Mouse (Mus musculus): ENCODE measurements around the gene Cntrob. TPM values are rescaled to one million over a fixed set of nuclear protein-coding genes. Genes with fewer than 3 reads are reported as not detected.
A peak's percentile ranks its signal among the peaks of the same experiment; 100 is the strongest.

The Cntrob gene
- total RNA-seq, 2 experiments from 2014 or later: 17.4 to 17.8 TPM

DNA sequence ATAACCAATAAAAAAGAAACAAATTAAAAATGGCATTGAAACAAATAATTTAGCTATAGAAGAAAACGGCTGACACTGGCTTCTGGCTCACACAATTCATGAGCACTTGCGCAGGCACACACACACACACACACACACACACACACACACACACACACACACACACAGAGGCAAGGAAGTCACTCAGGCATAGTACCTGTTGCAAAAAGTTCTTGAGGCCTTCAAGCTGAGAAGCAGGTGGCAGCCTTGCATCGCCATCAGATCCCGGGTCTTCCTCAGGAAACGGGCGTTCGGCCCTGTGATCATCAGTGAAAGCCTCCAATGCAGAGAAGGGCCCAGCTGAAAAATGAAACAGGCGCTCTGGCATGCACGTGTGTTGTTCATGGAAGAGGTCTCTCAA is 18.3 kb downstream of the Cntrob start:
- no peak for DNase-seq (ENCODE audit: low spot score in 2 of 2)

DNA sequence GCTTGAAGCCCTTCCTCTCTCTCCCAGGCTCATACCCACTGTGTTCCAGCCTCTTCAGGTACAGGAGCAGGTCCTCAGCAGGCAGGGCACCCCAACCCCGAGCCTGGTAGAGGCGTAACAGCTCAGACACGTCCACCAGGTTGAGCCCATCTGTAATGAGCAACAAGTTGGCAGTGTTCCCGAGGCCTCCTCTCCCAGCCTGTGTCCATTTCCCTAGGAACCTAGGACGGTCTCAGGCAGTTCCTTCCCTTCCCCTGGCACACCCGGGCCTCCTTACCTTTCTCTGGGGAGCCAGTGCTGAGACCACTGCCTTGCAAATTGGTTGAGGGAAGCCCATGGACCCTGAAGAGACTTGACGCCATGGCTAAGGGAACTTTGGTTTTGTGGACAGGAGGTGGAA is 20.8 kb downstream of the Cntrob start:
- no peak for DNase-seq (ENCODE audit: low spot score in 2 of 2)

DNA sequence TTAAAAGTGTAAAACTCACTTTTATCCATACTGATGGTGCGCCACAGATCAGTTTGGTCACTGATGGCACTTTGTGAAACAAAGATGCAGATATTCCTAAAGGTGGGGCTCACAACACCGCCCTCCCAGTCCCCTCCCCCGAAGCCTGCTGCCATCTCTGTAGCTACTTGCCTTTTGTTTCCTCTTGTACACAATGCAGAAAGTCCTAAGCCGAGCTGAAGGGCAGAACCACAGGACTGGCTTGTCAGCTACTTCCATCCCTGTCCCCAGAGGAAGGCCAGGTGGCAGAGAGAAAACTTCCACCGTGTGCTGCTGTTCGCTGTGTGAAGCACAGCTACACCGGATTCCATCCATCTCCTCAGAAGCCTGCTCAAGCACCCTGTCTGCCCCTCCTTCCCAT is 25.3 kb downstream of the Cntrob start:
- no peak for DNase-seq (ENCODE audit: low spot score in 2 of 2)

DNA sequence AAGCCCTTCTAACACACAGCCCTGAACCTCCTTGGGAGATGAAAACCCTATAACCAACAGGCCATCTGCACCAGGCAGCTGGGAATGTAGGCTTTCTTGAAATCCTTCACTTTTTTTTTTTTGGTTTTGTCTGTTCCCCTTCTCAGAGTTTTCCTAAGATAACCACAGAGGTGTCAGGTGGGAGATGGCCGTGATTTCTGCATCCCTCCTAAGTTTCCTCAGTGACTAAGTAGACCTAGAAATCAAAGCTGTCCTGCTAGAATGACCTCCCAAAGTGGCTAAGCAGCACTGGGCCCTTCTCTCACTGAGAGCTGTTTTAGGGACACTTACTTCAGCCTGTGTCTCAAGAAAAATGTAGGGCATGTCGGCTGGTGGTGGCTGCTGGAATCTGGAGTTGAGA is 25.8 kb downstream of the Cntrob start:
- no peak for DNase-seq (ENCODE audit: low spot score in 2 of 2)

DNA sequence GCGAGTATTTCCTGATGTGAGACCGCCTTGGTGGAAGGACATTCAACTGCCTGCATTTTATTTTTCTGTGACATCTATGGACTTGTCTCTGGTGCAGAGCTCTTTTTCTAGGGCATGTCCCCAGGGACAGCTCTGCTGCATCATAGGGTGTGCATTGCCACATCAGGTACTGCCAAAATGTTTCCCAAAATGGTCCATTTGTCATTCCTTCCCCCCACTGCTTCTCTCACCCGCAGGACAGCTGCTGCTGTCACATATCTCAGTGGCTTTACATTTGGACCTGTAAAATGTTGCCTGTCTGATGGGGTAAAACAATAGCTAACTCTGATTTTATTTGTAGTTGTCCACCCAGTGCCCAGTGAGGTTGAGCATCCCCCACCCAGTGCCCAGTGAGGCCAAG is 28.3 kb downstream of the Cntrob start:
- DNase-seq (ENCODE audit: low spot score in 2 of 2): no peak

DNA sequence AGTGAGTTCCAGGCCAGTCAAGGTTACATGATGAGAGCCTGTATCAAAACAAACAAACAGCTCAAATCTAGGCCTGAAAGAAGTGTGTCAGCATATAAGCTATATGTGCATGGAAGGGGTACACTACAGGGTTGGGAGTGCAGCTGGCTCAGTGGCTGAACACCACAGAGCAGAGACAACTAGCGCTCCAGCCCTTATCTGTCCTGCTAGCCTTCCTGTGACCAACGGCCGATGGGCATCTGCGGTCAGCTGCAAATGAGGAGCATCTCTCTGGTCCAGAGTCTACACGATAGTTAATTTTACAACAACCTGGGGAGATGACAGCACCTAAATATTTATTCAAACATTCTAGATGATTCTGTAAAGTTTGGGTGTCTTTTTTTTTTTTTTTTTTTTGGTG is 32.5 kb downstream of the Cntrob start:
- DNase-seq (ENCODE audit: low spot score in 2 of 2): no peak

DNA sequence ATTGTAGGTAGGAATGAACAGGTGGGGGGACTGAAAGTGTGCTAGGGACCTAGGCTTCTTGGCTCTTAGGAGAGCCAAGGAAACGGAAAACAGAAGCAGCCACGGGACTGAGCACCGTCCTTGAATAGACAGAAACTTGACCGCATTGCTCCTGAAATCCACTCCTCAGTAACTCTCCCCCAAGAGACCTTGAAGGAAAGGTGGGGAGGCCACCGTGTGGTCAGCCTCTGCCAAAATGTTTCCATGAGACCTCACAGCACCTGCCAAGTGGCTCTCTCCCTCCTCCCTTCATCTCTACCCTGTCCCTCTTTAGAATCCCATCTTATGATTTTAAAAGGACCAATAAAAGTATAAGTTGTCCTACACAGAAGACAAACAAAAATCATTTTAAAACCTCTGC is 46.3 kb downstream of the Cntrob start:
- no peak for DNase-seq (ENCODE audit: low spot score in 2 of 2)

DNA sequence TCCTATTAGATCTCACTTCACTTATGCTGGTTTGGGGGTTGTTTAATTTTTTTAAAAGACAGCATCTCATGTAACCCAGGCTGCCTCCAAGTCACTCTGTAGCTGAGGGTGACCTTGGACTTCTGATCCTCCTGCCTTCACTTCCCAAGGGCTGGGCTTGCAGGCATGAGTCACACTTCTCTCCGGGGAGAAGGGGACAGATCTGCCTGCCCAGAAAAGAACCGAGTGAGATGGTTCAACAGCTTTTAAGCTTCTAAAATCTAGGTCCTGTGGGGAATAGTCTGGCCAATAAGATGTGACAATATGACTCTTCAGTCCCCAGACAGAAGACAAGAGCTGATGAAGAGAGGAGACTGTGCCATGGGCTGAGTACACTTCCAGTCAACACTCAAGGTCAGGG is 47.5 kb downstream of the Cntrob start:
- no peak for DNase-seq (ENCODE audit: low spot score in 2 of 2)

DNA sequence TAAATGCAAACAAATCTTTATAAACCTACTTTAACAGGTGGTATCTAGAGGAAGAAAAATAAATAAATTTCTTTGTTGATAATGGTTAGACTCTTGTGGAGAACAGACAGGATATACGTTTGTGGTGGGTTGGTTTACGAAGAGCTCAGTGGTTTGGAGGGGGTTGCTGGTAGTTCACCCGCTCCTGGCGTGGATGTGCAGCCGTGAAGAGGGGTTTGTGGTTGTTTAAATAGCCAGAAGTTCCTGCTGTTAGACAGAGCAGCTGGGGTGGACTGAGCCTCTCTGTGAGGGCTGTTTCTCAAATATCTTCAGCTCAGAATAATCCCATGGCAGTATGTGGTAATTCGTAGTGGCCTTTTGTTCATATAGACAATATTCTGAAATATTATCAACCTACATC is 47.9 kb downstream of the Cntrob start:
- no peak for DNase-seq (ENCODE audit: low spot score in 2 of 2)

DNA sequence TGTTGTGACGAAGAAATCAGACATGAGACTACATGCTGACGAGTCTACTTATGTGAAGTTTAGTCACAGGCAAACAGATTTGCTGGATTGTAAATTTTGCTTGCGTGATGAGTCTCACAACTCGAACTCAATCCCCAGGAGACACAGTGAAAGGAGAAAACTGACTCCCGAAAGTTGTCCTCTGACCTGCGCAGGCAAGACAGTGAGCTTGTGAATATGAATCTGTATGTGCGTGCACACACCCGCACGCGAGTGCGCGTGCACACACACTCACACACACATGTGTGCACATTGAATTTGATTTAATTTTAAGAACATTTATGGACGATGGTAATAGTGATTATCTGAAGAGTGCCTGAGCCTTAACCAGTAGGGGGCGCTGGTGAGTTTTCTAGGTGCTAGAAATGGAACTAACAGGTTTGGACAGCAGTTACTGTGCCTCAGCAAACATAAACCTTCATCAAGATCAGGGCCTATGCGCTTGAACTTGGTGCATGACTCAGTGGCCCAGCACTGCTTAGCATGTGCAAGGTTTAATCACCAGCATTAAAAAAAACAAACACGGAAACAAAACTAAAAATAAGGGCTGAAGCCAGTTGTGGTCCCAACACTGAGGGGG is 51.3 kb downstream of the Cntrob start:
- DNase-seq (ENCODE audit: low spot score in 2 of 2): peak; percentile 58 to 67

DNA sequence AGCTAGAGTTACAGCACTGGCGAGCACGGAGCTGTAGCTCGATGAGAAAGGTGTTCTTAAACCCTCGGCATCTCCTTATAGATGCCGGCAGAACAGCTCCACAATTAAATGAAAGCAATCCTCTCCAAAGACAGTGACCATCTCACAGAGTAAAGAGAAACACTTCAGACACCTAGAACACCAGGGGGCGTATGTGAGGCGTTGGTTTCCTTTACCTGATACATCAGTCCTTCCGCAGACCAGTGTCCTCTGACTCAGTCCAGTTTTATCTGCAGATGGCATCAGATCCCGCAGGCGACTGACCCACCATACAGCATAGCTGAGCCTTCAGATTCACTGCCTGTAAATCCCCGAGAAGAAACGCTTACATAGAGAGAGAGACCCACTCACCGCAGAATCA is 54.0 kb downstream of the Cntrob start:
- DNase-seq (ENCODE audit: low spot score in 2 of 2): peak in 1 of 2 experiments; percentile 62

DNA sequence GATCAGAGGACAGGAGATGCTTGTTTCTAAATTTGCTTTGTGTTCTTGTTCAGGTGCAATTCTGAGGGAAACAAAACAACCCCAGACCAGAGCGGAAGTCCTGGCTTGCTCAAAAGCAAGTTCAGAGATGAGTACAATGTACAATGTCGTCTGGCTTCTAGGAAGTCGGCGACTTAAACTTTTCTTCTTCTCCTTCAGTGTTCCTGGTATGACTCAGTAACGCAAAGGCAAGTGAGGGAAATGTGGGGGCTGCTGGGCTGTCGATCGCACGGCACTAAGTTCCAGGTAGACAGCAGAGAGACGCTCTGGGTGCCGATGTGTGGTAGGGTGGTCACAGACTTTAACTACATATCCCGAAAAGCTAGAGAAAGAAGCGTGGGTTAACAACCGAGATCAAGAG is 55.5 kb downstream of the Cntrob start:
- no peak for DNase-seq (ENCODE audit: low spot score in 2 of 2)

DNA sequence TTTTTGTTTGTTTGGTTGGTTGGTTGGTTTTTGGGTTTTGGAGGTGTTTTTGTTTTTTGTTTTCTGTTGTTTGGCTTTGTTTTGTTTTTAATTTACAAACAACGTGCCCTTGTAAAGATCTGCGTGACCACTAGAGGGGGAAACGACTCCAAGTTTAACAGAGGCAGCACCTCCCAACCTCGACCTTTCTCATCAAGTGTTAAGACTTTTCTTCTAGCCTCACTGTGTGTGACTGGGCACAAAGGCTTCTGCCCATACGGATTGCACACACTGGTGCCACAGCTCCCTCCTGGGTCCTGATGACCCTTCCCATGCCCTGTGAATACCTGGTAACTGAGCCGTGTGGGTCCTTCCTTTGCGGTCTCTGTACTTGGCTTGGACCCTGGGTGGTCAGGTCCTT is 56.2 kb downstream of the Cntrob start:
- no peak for DNase-seq (ENCODE audit: low spot score in 2 of 2)

DNA sequence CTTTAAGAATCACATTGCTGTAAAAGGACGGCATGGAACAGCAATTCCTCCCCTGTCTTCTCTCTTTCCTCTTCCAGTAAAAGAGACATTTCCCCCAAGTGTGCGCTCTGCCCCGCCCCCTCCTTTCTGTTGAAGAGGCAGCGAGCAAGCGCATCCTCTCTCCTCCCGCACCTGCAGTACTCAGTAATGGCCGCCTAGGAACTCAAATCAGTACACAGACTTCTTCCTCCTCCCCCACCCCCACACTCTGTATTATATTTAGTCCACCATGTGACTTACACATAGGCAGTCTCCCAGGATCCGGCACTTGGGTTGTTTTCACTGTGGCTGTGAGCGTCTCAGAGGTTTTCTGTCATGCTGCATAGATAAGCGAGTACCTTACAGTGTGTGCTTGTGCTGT is 57.3 kb downstream of the Cntrob start:
- no peak for DNase-seq (ENCODE audit: low spot score in 2 of 2)

DNA sequence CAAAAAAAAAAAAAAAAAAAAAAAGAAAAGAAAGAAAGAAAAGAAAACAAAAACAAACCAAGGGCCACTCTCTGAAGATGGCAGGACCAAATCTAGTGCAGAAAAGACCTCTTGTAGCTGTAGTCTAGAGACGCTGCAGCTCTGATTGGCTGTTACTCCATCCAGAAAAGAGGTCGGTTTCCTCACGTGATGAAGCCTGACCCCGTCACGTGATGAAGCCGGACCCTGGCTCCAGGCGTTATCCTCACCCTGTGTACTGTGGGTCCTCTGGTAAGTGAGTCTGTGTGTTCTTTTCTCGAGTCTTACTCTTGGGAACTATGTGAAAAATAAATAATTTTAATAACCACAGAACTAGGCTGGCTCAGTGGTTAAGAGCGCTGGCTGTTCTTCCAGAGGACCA is 58.2 kb downstream of the Cntrob start:
- no peak for DNase-seq (ENCODE audit: low spot score in 2 of 2)

DNA sequence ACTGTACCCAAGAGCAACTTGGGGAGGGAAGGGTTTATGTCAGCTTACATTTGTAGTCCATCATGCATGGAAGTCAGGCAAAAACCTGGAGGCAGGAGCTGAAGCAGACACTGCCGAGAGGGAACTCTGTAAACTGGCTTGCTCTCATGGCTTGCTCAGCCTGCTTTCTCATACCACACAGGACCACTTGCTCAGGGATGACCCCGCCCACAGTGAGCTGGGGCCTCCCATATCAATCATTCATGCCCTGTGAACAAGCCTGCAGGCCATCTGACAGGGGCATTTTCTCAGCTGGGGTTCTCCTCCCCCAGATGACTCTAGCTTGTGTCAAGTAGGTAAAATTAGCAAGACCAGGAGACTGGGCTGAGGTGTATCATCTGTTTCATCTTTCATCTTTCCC is 59.3 kb downstream of the Cntrob start:
- no peak for DNase-seq (ENCODE audit: low spot score in 2 of 2)

DNA sequence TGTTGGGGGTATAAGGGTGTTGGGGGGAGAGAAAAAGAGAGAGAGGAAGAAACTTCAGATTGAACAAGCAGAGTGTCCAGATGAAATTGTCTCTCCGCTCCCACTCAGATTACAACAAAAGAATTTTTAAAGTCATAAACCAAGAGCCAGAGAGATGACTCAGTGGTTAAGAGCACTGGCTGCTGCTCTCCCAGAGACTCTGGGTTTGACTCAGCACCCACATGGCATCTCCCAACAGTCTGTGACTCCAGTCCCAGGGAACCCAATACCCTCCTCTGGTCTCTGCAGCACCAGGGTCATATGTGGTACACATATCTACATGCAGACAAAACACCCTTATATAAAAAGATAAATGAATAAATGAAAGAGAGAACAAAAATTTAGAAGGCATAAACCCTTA is 63.5 kb downstream of the Cntrob start:
- DNase-seq (ENCODE audit: low spot score in 2 of 2): no peak

DNA sequence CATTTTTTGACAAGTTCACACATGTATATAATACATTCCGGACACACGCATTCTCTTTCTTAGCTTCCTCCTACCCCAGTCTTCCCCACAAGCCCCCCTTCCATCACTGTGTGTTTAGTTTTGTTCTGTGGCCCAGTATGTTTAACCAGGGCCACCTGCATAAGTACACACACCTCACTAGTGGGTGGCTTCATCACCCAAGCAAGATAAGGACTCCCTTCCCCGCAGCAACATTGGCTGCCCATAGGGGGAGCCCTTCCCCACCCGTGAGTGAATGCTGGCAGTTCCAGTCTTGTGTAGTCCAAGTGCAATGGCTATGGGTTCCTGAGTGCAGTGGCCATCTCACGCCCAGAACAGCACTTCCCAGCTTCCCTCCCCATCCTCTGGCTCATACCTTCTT is 65.3 kb downstream of the Cntrob start:
- DNase-seq (ENCODE audit: low spot score in 2 of 2): no peak

DNA sequence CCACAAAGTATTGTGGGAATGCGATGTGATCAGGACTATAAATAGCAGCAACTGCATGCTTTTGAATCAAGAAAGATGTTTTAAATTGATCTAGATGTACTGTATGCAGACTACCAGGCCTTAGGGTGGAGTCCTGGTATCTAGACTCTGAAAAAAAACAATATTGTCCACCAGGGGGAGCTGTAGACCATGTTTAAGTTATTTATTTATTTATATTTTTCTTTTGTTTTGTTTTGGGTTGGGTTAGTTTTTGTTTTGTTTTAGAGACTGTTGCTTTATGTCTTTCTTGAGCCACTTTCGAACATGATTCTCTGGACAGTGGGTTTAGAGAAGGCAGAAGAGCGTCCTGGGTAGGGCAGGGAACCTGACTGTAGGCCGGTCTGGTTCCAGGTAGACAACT is 65.8 kb downstream of the Cntrob start:
- no peak for DNase-seq (ENCODE audit: low spot score in 2 of 2)

DNA sequence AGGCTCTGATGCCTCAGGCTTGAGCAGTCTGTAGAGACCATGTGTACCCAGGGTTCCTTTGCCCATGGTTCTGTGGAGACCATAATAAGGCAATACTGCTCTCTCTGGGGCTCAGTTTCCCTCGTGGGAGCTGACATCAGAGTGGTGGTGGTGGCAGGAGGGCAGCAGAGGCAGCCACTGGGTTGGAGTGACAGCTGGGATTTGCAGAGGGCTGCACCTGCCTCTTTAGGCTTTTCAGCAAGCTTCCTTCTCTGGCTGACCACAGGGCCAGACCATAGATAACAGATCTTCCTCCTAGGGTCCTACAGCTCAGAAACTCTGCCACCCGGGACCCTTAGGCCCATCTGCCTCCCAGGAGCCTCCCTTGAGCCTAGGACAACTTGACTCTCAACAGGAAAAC is 66.5 kb downstream of the Cntrob start:
- no peak for DNase-seq (ENCODE audit: low spot score in 2 of 2)

DNA sequence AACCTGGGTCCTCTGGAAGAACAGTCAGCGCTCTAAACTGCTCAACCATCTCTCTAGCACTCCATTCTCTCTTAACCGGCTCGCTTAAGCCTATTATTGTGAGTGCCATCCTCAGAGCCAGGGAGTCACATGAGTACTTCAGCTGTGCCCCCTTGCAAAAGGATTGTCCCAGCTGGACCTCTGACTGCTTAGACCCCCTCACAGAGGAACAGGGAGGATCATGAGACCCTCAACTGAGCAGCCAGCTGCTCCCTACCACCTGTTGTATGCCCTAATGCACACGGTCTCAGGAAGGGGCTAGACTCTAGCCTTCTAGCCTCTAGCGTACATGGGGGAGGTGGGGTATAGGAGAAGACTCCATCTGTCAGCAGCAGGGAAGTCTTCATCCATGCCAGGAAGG is 68.8 kb downstream of the Cntrob start:
- no peak for DNase-seq (ENCODE audit: low spot score in 2 of 2)

DNA sequence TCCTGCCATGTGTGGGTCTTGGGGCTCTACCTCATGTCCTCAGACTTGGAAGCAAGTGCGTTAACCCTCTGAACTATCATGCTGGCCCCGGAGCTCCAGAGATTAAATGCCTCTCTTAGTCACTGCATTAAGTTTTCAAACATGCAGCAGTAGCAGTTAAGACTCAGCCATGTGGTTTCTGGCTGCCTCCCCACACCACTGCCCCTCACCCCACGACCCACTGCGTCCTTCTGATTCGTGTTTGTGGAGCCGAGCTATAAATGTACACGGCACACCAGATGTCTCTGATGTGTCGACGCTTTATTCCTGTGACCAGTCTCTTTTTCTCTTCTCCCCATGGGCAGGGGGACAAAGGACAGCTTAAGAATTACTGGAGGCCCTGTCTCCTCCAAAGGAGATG is 70.4 kb downstream of the Cntrob start:
- DNase-seq (ENCODE audit: low spot score in 2 of 2): no peak

DNA sequence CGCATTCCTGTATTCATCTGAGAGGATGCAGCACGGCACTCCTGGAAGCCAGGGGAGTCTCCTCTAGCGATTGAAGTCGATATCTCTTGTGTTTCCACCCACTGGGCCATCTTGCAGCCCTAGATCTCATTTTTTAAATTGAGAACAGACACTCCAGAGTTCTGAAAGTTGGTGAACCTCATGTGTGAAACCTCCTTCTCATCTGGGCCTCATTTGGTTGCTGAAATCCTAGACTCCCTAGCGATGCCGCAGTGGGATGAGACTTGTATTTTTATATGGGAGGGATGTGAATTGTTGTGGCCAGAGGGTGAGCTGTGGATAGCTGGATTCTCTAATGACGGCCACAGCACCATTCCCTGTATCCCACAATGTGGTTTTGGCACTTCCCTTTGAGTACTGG is 71.6 kb downstream of the Cntrob start:
- no peak for DNase-seq (ENCODE audit: low spot score in 2 of 2)
